Mouse (Mus musculus): ENCODE results near the gene Capza1. TPM values are rescaled to one million over a fixed set of nuclear protein-coding genes. Genes with fewer than 3 reads are reported as not detected.
"Not testable (repeated sequence)": the region's sequence is repeated elsewhere in the genome, so short reads cannot be mapped to it uniquely, and the experiment has no call there.

The Capza1 gene
- polyA plus RNA-seq (2016; fragmentation: Nextera tagmentation; extraction: Ambion mirVana), result 201 and 208 TPM in 2 replicates

GRCm38 (mm10) chr3:104863786-104864650 is at the start of gene Capza1, which contains the start of gene St7l:
Capza1 (minus strand) TSS chr3:104864505.
St7l (plus strand) TSS chr3:104864005.
- no peaks in the 10 kb centered on the region for H3K27me3 ChIP-seq
- H3K9me3 ChIP-seq (replicated peaks), result no peaks in the 10 kb centered on the region
- peak within 1 kb of the TSS; percentile 83 for H3K9ac ChIP-seq
- H3K4me1 ChIP-seq, result peaks cover 32% of the 10 kb centered on the region
- H3K36me3 ChIP-seq, result peaks cover 4% of the 10 kb centered on the region; the same call in 1 of the 2 replicates
- peak within 1 kb of the TSS; percentile 97 for H3K27ac ChIP-seq
- peak within 1 kb of the TSS; percentile 69 for H3K4me2 ChIP-seq (replicated peaks)
- WGBS, result under 1% methylated on average over 43 of the region's 43 CpGs
- peak within 1 kb of the TSS; percentile 75 for H3K4me3 ChIP-seq
- ATAC-seq (ENCODE audit: low FRiP score), result peak; percentile 97

- no peak overlapping the region for H3K4me2 ChIP-seq (replicated peaks)
- H3K27me3 ChIP-seq, result no peaks in the 10 kb centered on the region
- no peaks in the 10 kb centered on the region for H3K4me1 ChIP-seq
- no peak overlapping the region for H3K27ac ChIP-seq
- no peak overlapping the region for H3K9ac ChIP-seq
- no peak overlapping the region for H3K4me3 ChIP-seq
- no peak for ATAC-seq (ENCODE audit: low FRiP score)
- H3K9me3 ChIP-seq (replicated peaks), result no peaks in the 10 kb centered on the region
- 81% methylated on average over 6 of the region's 6 CpGs for WGBS
- H3K36me3 ChIP-seq, result peaks cover 18% of the 10 kb centered on the region
Measured at GRCm38 (mm10) chr3:104909195-104909594, 44.9 kb upstream of the Capza1 start.

GRCm38 (mm10) chr3:104906007-104906406 is 41.7 kb upstream of the Capza1 start:
- ATAC-seq (ENCODE audit: low FRiP score), result no peak
- no peaks in the 10 kb centered on the region for H3K4me1 ChIP-seq
- H3K4me2 ChIP-seq (replicated peaks), result no peak overlapping the region
- H3K4me3 ChIP-seq, result no peak overlapping the region
- WGBS, result 91% methylated on average over 3 of the region's 3 CpGs
- no peaks in the 10 kb centered on the region for H3K9me3 ChIP-seq (replicated peaks)
- no peak overlapping the region for H3K27ac ChIP-seq
- no peaks in the 10 kb centered on the region for H3K27me3 ChIP-seq
- no peak overlapping the region for H3K9ac ChIP-seq
- H3K36me3 ChIP-seq, result peaks cover 18% of the 10 kb centered on the region

GRCm38 (mm10) chr3:104905389-104905788 is 41.1 kb upstream of the Capza1 start:
- peaks cover 15% of the 10 kb centered on the region for H3K36me3 ChIP-seq
- H3K4me2 ChIP-seq (replicated peaks), result no peak overlapping the region
- H3K9me3 ChIP-seq (replicated peaks), result no peaks in the 10 kb centered on the region
- 94% methylated on average over 4 of the region's 4 CpGs for WGBS
- no peak overlapping the region for H3K27ac ChIP-seq
- no peaks in the 10 kb centered on the region for H3K27me3 ChIP-seq
- no peak for ATAC-seq (ENCODE audit: low FRiP score)
- no peak overlapping the region for H3K9ac ChIP-seq
- H3K4me3 ChIP-seq, result no peak overlapping the region
- no peaks in the 10 kb centered on the region for H3K4me1 ChIP-seq

- H3K9ac ChIP-seq, result no peak overlapping the region
- H3K4me3 ChIP-seq, result no peak overlapping the region
- 93% methylated on average over 4 of the region's 4 CpGs for WGBS
- no peaks in the 10 kb centered on the region for H3K4me1 ChIP-seq
- no peak overlapping the region for H3K4me2 ChIP-seq (replicated peaks)
- no peak for ATAC-seq (ENCODE audit: low FRiP score)
- H3K27me3 ChIP-seq, result no peaks in the 10 kb centered on the region
- H3K9me3 ChIP-seq (replicated peaks), result no peaks in the 10 kb centered on the region
- H3K27ac ChIP-seq, result no peak overlapping the region
- peaks cover 36% of the 10 kb centered on the region for H3K36me3 ChIP-seq
Measured at GRCm38 (mm10) chr3:104901154-104901553, 36.8 kb upstream of the Capza1 start.

- ATAC-seq (ENCODE audit: low FRiP score), result no peak
- H3K4me2 ChIP-seq (replicated peaks), result no peak overlapping the region
- WGBS, result 92% methylated on average over 3 of the region's 3 CpGs
- H3K36me3 ChIP-seq, result peaks cover 43% of the 10 kb centered on the region
- no peak overlapping the region for H3K4me3 ChIP-seq
- H3K9me3 ChIP-seq (replicated peaks), result no peaks in the 10 kb centered on the region
- no peaks in the 10 kb centered on the region for H3K4me1 ChIP-seq
- H3K27me3 ChIP-seq, result no peaks in the 10 kb centered on the region
- no peak overlapping the region for H3K9ac ChIP-seq
- no peak overlapping the region for H3K27ac ChIP-seq
Measured at GRCm38 (mm10) chr3:104896141-104896540, 31.8 kb upstream of the Capza1 start.

GRCm38 (mm10) chr3:104888585-104888984 is 24.3 kb upstream of the Capza1 start:
- no peaks in the 10 kb centered on the region for H3K4me1 ChIP-seq
- H3K36me3 ChIP-seq, result peaks cover 35% of the 10 kb centered on the region
- no peak overlapping the region for H3K4me3 ChIP-seq
- H3K4me2 ChIP-seq (replicated peaks), result no peak overlapping the region
- H3K27ac ChIP-seq, result no peak overlapping the region
- H3K9me3 ChIP-seq (replicated peaks), result no peaks in the 10 kb centered on the region
- no peak for ATAC-seq (ENCODE audit: low FRiP score)
- no peaks in the 10 kb centered on the region for H3K27me3 ChIP-seq
- H3K9ac ChIP-seq, result no peak overlapping the region
- 90% methylated on average over 3 of the region's 3 CpGs for WGBS

- ATAC-seq (ENCODE audit: low FRiP score), result no peak
- H3K36me3 ChIP-seq, result peaks cover 46% of the 10 kb centered on the region
Measured at GRCm38 (mm10) chr3:104869611-104870010, 5.3 kb upstream of the Capza1 start.

GRCm38 (mm10) chr3:104866674-104867073 is 2.4 kb upstream of the Capza1 start:
- Histone ChIP-seq H3K4me1 (peaks cover 27% of the 10 kb centered on the region), H3K36me3 (peaks cover 21% of the 10 kb centered on the region), H3K4me2 (replicated peaks) (peak overlapping the region; percentile 69; the same call in 1 of the 2 replicates)
- not testable (repeated sequence) for H3K27me3 ChIP-seq; ATAC-seq (ENCODE audit: low FRiP score); H3K27ac ChIP-seq; H3K9ac ChIP-seq; H3K9me3 ChIP-seq (replicated peaks); H3K4me3 ChIP-seq

More at GRCm38 (mm10) chr3:104869611-104870010, 5.3 kb upstream of the Capza1 start:
- Histone ChIP-seq H3K4me2 (replicated peaks) (no peak overlapping the region), H3K4me3 (no peak overlapping the region), H3K9me3 (replicated peaks) (no peaks in the 10 kb centered on the region), H3K27me3 (no peaks in the 10 kb centered on the region), H3K9ac (no peak overlapping the region), H3K4me1 (peaks cover 9% of the 10 kb centered on the region), H3K27ac (no peak overlapping the region)

GRCm38 (mm10) chr3:104865341-104865788 is 1.1 kb upstream of the Capza1 start:
- H3K27me3 ChIP-seq, result no peaks in the 10 kb centered on the region
- peak overlapping the region; percentile 75 for H3K4me3 ChIP-seq
- H3K9ac ChIP-seq, result peak overlapping the region; percentile 83
- H3K4me1 ChIP-seq, result peaks cover 32% of the 10 kb centered on the region
- H3K36me3 ChIP-seq, result peaks cover 8% of the 10 kb centered on the region
- H3K9me3 ChIP-seq (replicated peaks), result no peaks in the 10 kb centered on the region
- peak overlapping the region; percentile 97 for H3K27ac ChIP-seq
- H3K4me2 ChIP-seq (replicated peaks), result peak overlapping the region; percentile 69
- peak; percentile 29 for ATAC-seq (ENCODE audit: low FRiP score)
- WGBS, result 2% methylated on average over 12 of the region's 12 CpGs

GRCm38 (mm10) chr3:104864651-104865340 is 491 bp upstream of the Capza1 start:
- Histone ChIP-seq H3K9ac (peak overlapping the region; percentile 83), H3K27ac (peak overlapping the region; percentile 97), H3K4me1 (peaks cover 32% of the 10 kb centered on the region), H3K9me3 (replicated peaks) (no peaks in the 10 kb centered on the region), H3K36me3 (peaks cover 6% of the 10 kb centered on the region; the same call in 1 of the 2 replicates), H3K27me3 (no peaks in the 10 kb centered on the region), H3K4me3 (peak overlapping the region; percentile 75), H3K4me2 (replicated peaks) (peak overlapping the region; percentile 69)
- under 1% methylated on average over 48 of the region's 48 CpGs for WGBS
- peak; percentile 93 for ATAC-seq (ENCODE audit: low FRiP score)

- no peak overlapping the region for H3K9ac ChIP-seq
- H3K4me3 ChIP-seq, result no peak overlapping the region
- no peaks in the 10 kb centered on the region for H3K9me3 ChIP-seq (replicated peaks)
- H3K27me3 ChIP-seq, result no peaks in the 10 kb centered on the region
- H3K4me2 ChIP-seq (replicated peaks), result no peak overlapping the region
- WGBS, result 92% methylated on average over 1 of the region's 1 CpGs
- H3K27ac ChIP-seq, result no peak overlapping the region
- peaks cover 23% of the 10 kb centered on the region for H3K4me1 ChIP-seq
- H3K36me3 ChIP-seq, result peaks cover 5% of the 10 kb centered on the region
- ATAC-seq (ENCODE audit: low FRiP score), result no peak
Measured at GRCm38 (mm10) chr3:104858560-104858959, 5.7 kb downstream of the Capza1 start.
